Mouse (Mus musculus) kidney, adult 2 months (tissue): ENCODE measurements around the gene Rasip1. TPM values are rescaled to one million over a fixed set of nuclear protein-coding genes. Genes with fewer than 3 reads are reported as not detected.

Experiments
- DNase-seq: peaks from one replicate; pipeline ENCODE4 v3.0.0; 2021
- H3K27ac ChIP-seq: fragments of 200-500 bp; 2 replicates; pipeline ENCODE4 v1.5.1; 2012; ENCODE audit warnings: low read depth, low read length, control low read depth, inconsistent platforms; ENCODE audit not compliant: insufficient read depth
- H3K27me3 ChIP-seq: fragments of 200-500 bp; replicated peaks from 2 replicates; pipeline ENCODE4 v1.6.1; 2012; ENCODE audit warnings: mild to moderate bottlenecking, moderate library complexity, low read length, inconsistent platforms; ENCODE audit not compliant: control insufficient read depth, insufficient read depth
- H3K36me3 ChIP-seq: fragments of 200-500 bp; 2 replicates; pipeline ENCODE4 v1.6.1; 2012; ENCODE audit warnings: mild to moderate bottlenecking, moderate library complexity, low read length, inconsistent platforms; ENCODE audit not compliant: control insufficient read depth, insufficient read depth
- H3K4me1 ChIP-seq: fragments of 200-500 bp; 2 replicates; pipeline ENCODE4 v1.6.1; 2011; ENCODE audit warnings: low read length; ENCODE audit not compliant: control insufficient read depth, insufficient read depth
- H3K4me3 ChIP-seq: fragments of 200-500 bp; 2 replicates; pipeline ENCODE4 v1.5.1; 2011; ENCODE audit warnings: mild to moderate bottlenecking, low read depth, low read length, control low read depth; ENCODE audit not compliant: insufficient read depth
- CTCF ChIP-seq: fragments of 200-500 bp; conservative IDR thresholded peaks from 2 replicates; pipeline ENCODE4 v1.5.1; 2011; ENCODE audit warnings: low read depth, mild to moderate bottlenecking, control low read depth, low read length, moderate library complexity, mixed read lengths; ENCODE audit not compliant: insufficient read depth, insufficient read length
- POLR2A ChIP-seq: fragments of 200-500 bp; IDR thresholded peaks from one replicate; pipeline ENCODE4 v1.6.1; 2011; ENCODE audit warnings: low read depth, low read length, control low read depth
- WGBS: fragments of 180-500 bp; shearing (Covaris S2); methylation state at CpG from one replicate; pipeline ENCODE4 v1.1.7; 2018; 5-methylcytosine and 5-hydroxymethylcytosine counted together
- polyA plus RNA-seq: library from polyadenylated mRNA; depleted of rRNA; stranded (reverse); fragments of >200 nt; gene quantifications from 2 replicates; pipeline ENCODE4 v1.2.3, GENCODE M21; 2012

Rasip1 gene
- polyA plus RNA-seq, 1 experiment, result 20.4 TPM

DNA sequence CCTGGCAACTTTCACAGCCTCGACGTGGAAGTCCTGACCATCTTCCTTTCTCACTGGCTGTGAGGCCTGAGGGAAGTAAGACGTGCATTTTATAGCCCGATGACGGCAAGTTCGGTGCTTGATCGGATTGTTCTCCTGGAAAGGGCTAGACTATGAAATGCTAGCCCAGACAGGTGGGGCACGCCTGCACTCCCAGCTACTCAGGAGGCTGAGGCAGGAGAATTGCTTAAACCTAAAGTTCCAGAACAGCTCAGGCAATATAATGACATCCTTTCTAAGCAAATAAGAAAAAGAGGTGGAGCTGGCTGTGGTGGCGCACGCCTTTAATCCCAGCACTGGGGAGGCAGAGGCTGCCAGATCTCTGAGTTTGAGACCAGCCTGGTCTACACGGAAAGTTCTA is 3.8 kb upstream of the Rasip1 start:
- WGBS, result 94% methylated on average over 11 of the region's 11 CpGs
- H3K36me3 ChIP-seq, result no peaks in the 10 kb centered on the region
- no peak for TF ChIP-seq CTCF
- no peak for TF ChIP-seq POLR2A
- no peak for DNase-seq
- no peaks in the 10 kb centered on the region for H3K4me1 ChIP-seq
- no peaks in the 10 kb centered on the region for H3K27me3 ChIP-seq
- H3K4me3 ChIP-seq, result no peak overlapping the region
- H3K27ac ChIP-seq, result no peak overlapping the region

- TF ChIP-seq CTCF (no peak), POLR2A (no peak)
- peak; percentile 52 for DNase-seq
- Histone ChIP-seq H3K36me3 (no peaks in the 10 kb centered on the region), H3K4me3 (no peak overlapping the region), H3K27ac (no peak overlapping the region), H3K4me1 (no peaks in the 10 kb centered on the region), H3K27me3 (no peaks in the 10 kb centered on the region)
- 52% methylated on average over 3 of the region's 3 CpGs for WGBS
Observed at GRCm38 (mm10) chr7:45624718-45625117, 2.6 kb upstream of the Rasip1 start.

DNA sequence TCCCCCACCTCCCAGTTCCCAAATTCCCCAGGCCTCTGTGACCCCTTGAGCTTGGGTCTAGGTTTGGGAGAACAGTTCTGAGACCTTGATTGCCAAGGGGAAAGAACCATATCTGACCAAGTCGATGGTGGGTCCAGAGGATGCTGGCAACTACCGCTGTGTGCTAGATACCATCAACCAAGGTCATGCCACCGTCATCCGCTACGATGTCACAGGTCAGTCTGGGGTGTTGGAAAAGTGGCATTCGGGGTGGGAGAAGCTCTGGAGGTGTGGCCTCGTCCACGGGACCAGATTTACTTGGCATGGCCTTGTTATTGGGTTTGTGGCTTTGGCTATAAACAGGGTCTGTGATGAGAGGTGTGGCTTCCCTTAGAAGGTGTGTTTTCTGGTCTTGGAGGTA is 1.8 kb upstream of the Rasip1 start:
- H3K27ac ChIP-seq, result no peak overlapping the region
- H3K4me3 ChIP-seq, result no peak overlapping the region
- no peaks in the 10 kb centered on the region for H3K4me1 ChIP-seq
- TF ChIP-seq POLR2A (no peak), CTCF (no peak)
- DNase-seq, result no peak
- WGBS, result 89% methylated on average over 8 of the region's 8 CpGs
- no peaks in the 10 kb centered on the region for H3K27me3 ChIP-seq
- H3K36me3 ChIP-seq, result no peaks in the 10 kb centered on the region

DNA sequence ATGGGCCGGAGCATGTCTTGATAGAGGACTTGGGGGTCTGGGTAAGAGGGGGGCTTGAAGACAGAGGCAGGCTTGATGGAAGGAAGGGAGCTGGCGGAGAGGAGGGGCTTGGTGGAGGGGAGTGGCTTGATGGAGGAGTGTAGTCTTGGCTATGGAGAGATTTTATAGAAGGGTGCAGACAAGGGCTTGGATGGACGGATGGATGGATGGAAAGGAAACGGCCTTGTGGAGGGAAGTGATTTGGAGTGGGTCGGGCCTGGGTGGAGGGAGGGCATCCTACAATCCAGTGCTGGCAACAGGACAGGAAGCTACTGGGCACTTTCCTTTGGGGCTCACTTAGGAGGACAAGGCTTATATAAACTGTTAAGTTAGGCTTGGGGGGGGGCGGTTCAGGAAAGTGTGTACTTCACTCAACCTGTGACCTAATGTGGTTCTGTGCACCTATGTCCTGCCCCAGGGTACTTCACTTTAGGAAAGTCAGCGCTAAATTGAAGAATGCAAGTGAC is 664 bp upstream of the Rasip1 start:
- WGBS, result 83% methylated on average over 7 of the region's 7 CpGs
- TF ChIP-seq CTCF (no peak), POLR2A (no peak)
- DNase-seq, result no peak
- no peaks in the 10 kb centered on the region for H3K27me3 ChIP-seq
- peak overlapping the region; percentile 65 for H3K27ac ChIP-seq
- H3K36me3 ChIP-seq, result no peaks in the 10 kb centered on the region
- peak overlapping the region; percentile 52; the same call in 1 of the 2 replicates for H3K4me3 ChIP-seq
- no peaks in the 10 kb centered on the region for H3K4me1 ChIP-seq

DNA sequence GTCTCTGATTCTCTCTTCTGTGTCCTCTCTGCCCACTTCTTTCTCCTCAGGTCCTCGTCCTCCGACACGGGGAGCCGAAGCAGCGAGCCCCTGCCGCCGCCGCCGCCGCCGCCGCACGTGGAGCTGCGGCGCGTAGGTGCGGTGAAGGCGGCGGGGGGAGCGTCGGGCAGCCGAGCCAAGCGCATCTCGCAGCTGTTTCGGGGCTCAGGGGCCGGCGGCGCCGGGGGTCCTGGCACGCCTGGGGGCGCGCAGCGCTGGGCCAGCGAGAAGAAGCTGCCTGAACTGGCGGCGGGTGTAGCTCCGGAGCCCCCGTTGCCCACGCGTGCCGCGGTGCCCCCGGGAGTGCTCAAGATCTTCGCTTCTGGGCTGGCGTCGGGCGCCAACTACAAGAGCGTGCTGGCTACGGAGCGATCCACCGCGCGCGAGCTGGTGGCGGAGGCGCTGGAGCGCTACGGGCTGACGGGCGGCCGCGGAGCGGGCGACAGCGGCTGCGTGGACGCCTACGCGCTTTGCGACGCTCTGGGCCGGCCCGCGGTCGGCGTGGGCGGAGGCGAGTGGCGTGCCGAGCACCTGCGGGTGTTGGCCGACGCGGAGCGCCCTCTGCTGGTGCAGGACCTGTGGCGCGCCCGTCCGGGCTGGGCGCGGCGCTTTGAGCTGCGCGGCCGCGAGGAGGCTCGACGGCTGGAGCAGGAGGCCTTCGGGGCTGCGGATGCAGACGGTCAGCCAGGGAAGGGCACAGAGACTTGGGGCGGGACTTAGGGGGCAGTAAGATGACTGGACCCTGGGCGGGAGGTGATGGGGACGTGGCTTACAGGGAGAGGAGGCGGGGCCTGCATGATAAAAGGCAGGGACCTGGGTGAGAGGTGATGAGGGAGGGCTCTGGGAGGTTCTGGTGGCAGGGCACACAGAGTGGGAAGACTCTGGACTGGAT is 1.3 kb downstream of the Rasip1 start:
- Histone ChIP-seq H3K27me3 (no peaks in the 10 kb centered on the region; the same call in 1 of the 2 replicates), H3K27ac (0 out of 2 replicates have a peak overlapping the region, but pooled peaks have one; percentile 47), H3K4me1 (no peaks in the 10 kb centered on the region), H3K36me3 (no peaks in the 10 kb centered on the region), H3K4me3 (peak overlapping the region; percentile 52)
- 2% methylated on average over 105 of the region's 105 CpGs for WGBS
- TF ChIP-seq CTCF (peak; percentile 81), POLR2A (no peak)
- DNase-seq, result peak; percentile 92

GRCm38 (mm10) chr7:45630064-45630907 is 3.0 kb downstream of the Rasip1 start:
- Histone ChIP-seq H3K4me3 (no peak overlapping the region), H3K36me3 (no peaks in the 10 kb centered on the region), H3K4me1 (no peaks in the 10 kb centered on the region), H3K27me3 (no peaks in the 10 kb centered on the region; the same call in 1 of the 2 replicates), H3K27ac (no peak overlapping the region)
- 81% methylated on average over 23 of the region's 23 CpGs for WGBS
- peak; percentile 51 for DNase-seq
- TF ChIP-seq POLR2A (no peak), CTCF (no peak)
